Mouse (Mus musculus) hindbrain, embryonic 10.5 days (tissue): Measurements from ENCODE around the gene Rpa1. TPM values are rescaled to one million over a fixed set of nuclear protein-coding genes. Genes with fewer than 3 reads are reported as not detected.
"Not testable (repeated sequence)": the region's sequence is repeated elsewhere in the genome, so short reads cannot be mapped to it uniquely, and the experiment has no call there.

Experiments used
- DNase-seq: peaks from one replicate; pipeline ENCODE4 v3.0.0-alpha.2; 2017; ENCODE audit warnings: low spot score
- H3K27ac ChIP-seq: fragments of 300-500 bp; sonication (generic); 2 replicates; pipeline ENCODE4 v1.5.1; 2016; ENCODE audit warnings: mild to moderate bottlenecking, moderate library complexity
- H3K27me3 ChIP-seq: fragments of 300-500 bp; sonication (generic); 2 replicates; pipeline ENCODE4 v1.6.1; 2016; ENCODE audit warnings: mild to moderate bottlenecking; ENCODE audit not compliant: poor library complexity, insufficient read depth, severe bottlenecking
- H3K36me3 ChIP-seq: fragments of 300-500 bp; sonication (generic); 2 replicates; pipeline ENCODE4 v1.6.1; 2016; ENCODE audit warnings: mild to moderate bottlenecking, moderate library complexity
- H3K4me1 ChIP-seq: fragments of 300-500 bp; sonication (generic); replicated peaks from 2 replicates; pipeline ENCODE4 v1.6.1; 2016; ENCODE audit warnings: mild to moderate bottlenecking
- H3K4me3 ChIP-seq: fragments of 300-500 bp; sonication (generic); 2 replicates; pipeline ENCODE4 v1.5.1; 2016; ENCODE audit warnings: mild to moderate bottlenecking, moderate library complexity
- H3K9me3 ChIP-seq: fragments of 300-500 bp; sonication (generic); 2 replicates; pipeline ENCODE4 v1.6.1; 2016; ENCODE audit warnings: mild to moderate bottlenecking, moderate library complexity
- WGBS: fragments of 180-500 bp; shearing (Covaris S2); methylation state at CpG from one replicate; pipeline ENCODE4 v1.1.7; 2016; 5-methylcytosine and 5-hydroxymethylcytosine counted together
- polyA plus RNA-seq: library from polyadenylated mRNA; unstranded; fragments of >200 nt; fragmentation: Nextera tagmentation; extraction: Ambion mirVana; gene quantifications from 2 replicates; pipeline ENCODE4 v1.2.1, GENCODE M21; 2016

Gene Rpa1
- polyA plus RNA-seq, result 136 and 178 TPM in 2 replicates

DNA sequence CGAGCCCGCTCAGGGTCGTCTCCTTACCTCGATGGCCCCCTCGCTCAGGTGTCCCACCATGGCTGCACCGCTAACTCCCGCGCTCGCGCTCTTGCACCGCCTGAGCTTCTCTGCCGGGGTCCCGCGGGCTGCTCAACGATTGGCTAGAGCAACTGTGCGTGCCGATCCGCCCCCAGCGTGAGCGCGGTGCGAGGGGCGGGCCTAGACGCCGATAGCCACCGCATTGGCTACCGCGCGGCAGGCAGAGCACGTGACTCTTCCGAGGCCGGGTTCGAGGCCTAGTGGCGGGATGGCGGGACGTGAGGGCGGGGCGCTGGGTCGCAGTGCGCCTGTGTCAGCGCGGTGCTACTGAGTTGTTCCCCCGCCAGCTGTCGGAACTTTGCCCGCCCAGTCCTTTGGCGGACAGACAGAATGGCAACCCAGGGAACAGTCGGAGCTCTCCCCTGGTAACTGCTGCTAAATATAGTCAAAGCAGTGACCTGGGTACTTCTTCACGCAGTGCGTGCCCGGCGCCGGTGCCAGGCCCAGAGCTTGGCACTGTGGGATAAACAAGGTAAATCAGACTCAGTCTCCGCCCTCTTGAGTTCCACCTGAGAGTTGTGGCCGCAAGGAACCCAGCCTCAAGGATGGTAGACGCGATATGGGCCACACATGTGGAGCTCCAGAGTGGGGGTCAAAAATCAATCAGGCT is at the start of gene Rpa1, which contains the start of gene Smyd4:
Gene Rpa1 (minus strand): TSS at position 126 of the 691 bp plus-strand sequence.
Gene Smyd4 (plus strand): TSS at position 235 of the 691 bp plus-strand sequence.
- Histone ChIP-seq H3K27me3 (no peaks in the 10 kb centered on the region), H3K9me3 (no peaks in the 10 kb centered on the region), H3K4me1 (peaks cover 26% of the 10 kb centered on the region), H3K27ac (peak within 1 kb of the TSS; percentile 90), H3K36me3 (peaks cover 12% of the 10 kb centered on the region), H3K4me3 (peak within 1 kb of the TSS; percentile 86)
- WGBS, result under 1% methylated on average over 56 of the region's 56 CpGs
- peak; percentile 97 for DNase-seq

DNA sequence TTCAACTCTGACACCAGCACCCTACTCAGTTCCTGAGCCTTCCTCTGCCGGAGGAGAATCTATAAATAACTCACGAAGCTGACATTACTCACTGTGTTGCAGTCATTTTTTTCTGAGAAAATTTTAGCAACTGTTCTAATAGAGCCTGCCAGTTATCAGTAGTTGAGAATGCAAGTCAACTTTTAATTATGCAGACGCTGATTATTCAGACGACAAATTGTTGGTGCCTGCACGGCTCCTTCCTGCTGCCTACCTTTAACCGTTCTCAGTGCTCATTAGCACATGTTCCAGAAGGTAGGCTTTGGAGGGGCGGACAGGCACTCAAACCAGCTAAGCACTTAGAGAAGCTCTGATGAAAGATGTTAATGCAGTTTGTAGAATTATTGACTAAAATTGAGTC is 49.3 kb upstream of the Rpa1 start:
- H3K27ac ChIP-seq, result no peak overlapping the region
- H3K4me1 ChIP-seq, result no peaks in the 10 kb centered on the region
- WGBS, result 90% methylated on average over 7 of the region's 7 CpGs
- H3K36me3 ChIP-seq, result peaks cover 4% of the 10 kb centered on the region; the same call in 1 of the 2 replicates
- no peaks in the 10 kb centered on the region for H3K27me3 ChIP-seq
- H3K4me3 ChIP-seq, result no peak overlapping the region
- no peak for DNase-seq
- no peaks in the 10 kb centered on the region for H3K9me3 ChIP-seq

- H3K36me3 ChIP-seq, result peaks cover 4% of the 10 kb centered on the region; the same call in 1 of the 2 replicates
- no peak overlapping the region for H3K27ac ChIP-seq
- no peak for DNase-seq
- H3K4me3 ChIP-seq, result no peak overlapping the region
- no peaks in the 10 kb centered on the region for H3K9me3 ChIP-seq
- no peaks in the 10 kb centered on the region for H3K27me3 ChIP-seq
- 89% methylated on average over 1 of the region's 1 CpGs for WGBS
- H3K4me1 ChIP-seq, result no peaks in the 10 kb centered on the region
These were observed 47.5 kb upstream of the Rpa1 start for GRCm38 (mm10) chr11:75395611-75396010.

- not testable (repeated sequence) for H3K4me3 ChIP-seq, DNase-seq, H3K9me3 ChIP-seq, H3K4me1 ChIP-seq, H3K36me3 ChIP-seq, H3K27ac ChIP-seq, H3K27me3 ChIP-seq
- WGBS, result 68% methylated on average over 3 of the region's 3 CpGs
These were observed 35.4 kb upstream of the Rpa1 start for GRCm38 (mm10) chr11:75383529-75383928.

DNA sequence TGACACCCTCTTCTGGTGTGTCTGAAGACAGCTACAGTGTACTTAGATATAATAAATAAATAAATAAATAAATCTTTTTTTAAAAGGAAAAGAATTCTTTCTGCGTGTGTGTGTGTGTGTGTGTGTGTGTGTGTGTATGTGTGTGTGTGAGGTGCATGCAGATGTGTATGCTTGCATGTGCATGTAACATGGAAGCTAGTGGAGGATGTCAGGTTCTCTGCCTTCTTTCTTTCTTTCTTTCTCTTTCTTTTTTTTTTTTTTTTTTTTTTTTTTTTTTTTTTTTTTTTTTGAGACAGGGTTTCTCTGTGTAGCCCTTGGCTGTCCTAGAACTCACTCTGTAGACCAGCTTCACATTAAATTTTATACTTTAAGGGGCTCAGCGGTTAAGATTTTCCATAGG is 30.7 kb upstream of the Rpa1 start:
- H3K27me3 ChIP-seq, H3K4me3 ChIP-seq, H3K36me3 ChIP-seq, H3K9me3 ChIP-seq, H3K4me1 ChIP-seq, DNase-seq, H3K27ac ChIP-seq: not testable (repeated sequence)
- WGBS, result 91% methylated on average over 2 of the region's 2 CpGs

- H3K9me3 ChIP-seq, result no peaks in the 10 kb centered on the region
- no peaks in the 10 kb centered on the region for H3K27me3 ChIP-seq
- H3K27ac ChIP-seq, result no peak overlapping the region
- 84% methylated on average over 1 of the region's 1 CpGs for WGBS
- H3K36me3 ChIP-seq, result no peaks in the 10 kb centered on the region
- H3K4me1 ChIP-seq, result no peaks in the 10 kb centered on the region
- DNase-seq, result no peak
- no peak overlapping the region for H3K4me3 ChIP-seq
These were observed 29.0 kb upstream of the Rpa1 start for GRCm38 (mm10) chr11:75377125-75377524.

DNA sequence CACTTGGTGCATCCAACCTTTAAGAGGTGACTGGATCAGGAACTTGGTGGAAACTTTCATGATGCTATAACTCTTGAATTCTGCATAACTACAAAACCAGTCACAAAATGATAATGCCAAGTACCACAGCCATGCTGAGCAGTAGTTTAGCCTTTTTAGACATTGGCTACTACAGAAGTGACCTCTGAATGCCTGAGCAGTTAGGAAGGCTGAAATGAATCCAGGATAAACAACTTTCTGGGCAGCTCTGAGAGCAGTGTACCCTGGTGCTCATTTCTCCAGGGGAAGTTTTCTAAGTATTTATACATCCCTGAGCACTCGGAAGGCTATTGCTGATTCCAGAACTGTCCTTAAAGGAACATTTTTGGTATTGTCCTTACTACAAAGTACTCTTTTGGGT is 7.4 kb upstream of the Rpa1 start:
- Histone ChIP-seq H3K27ac (no peak overlapping the region), H3K27me3 (no peaks in the 10 kb centered on the region), H3K36me3 (peaks cover 21% of the 10 kb centered on the region; the same call in 1 of the 2 replicates), H3K9me3 (no peaks in the 10 kb centered on the region), H3K4me3 (no peak overlapping the region), H3K4me1 (no peaks in the 10 kb centered on the region)
- no peak for DNase-seq
- 93% methylated on average over 1 of the region's 1 CpGs for WGBS

DNA sequence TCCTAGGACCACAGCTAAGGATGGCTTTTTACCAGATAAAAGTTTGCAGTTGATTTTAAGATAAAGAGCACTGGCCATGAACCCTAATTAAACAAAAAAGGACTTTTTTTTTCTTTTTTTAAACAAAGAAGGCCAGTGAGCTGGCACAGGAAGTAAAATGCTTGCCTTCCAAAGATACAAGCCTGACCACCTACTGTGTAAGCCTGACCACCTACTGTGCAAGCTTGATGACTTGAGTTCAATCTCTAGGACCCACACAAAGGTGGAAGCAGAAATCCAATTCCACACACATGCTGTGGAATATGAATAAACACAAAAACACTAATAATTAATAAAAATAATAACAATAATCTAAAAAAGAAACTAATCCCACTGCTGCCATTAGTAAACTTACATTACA is 3.1 kb upstream of the Rpa1 start:
- H3K27ac ChIP-seq, result no peak overlapping the region
- H3K27me3 ChIP-seq, result no peaks in the 10 kb centered on the region
- peaks cover 26% of the 10 kb centered on the region for H3K4me1 ChIP-seq
- peaks cover 17% of the 10 kb centered on the region; the same call in 1 of the 2 replicates for H3K36me3 ChIP-seq
- H3K4me3 ChIP-seq, result no peak overlapping the region
- H3K9me3 ChIP-seq, result no peaks in the 10 kb centered on the region
- no peak for DNase-seq

- Histone ChIP-seq H3K27ac (peak overlapping the region; percentile 90), H3K27me3 (no peaks in the 10 kb centered on the region), H3K36me3 (peaks cover 15% of the 10 kb centered on the region; the same call in 1 of the 2 replicates), H3K9me3 (no peaks in the 10 kb centered on the region), H3K4me1 (peaks cover 26% of the 10 kb centered on the region), H3K4me3 (peak overlapping the region; percentile 86)
- WGBS, result 51% methylated on average over 10 of the region's 10 CpGs
- no peak for DNase-seq
These were observed 752 bp upstream of the Rpa1 start for GRCm38 (mm10) chr11:75348890-75349261.

DNA sequence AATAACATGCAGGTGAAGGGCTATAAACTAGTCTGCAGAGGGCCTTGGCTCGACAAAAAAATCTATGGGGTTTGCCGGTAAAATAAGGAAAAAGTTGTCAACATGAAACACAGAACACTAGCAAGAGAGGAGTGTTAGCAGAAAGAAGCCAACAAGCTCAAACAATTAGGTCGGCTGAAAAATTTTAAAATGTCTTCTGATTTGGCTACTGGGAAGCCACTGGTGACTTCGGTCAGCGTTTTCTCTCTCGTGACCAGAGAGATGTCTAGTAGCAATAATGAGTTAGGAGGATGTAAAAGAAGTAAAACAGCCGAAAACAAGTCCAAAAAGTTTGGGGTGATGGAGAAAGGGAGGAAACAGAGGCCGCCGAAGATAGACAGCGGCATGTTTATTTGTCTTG is 528 bp downstream of the Rpa1 start:
- 3% methylated on average over 10 of the region's 10 CpGs for WGBS

GRCm38 (mm10) chr11:75347188-75347585 is 937 bp downstream of the Rpa1 start:
- peaks cover 26% of the 10 kb centered on the region for H3K4me1 ChIP-seq
- 55% methylated on average over 10 of the region's 10 CpGs for WGBS
- H3K27ac ChIP-seq, result 0 out of 2 replicates have a peak overlapping the region, but pooled peaks have one; percentile 90
- H3K36me3 ChIP-seq, result peaks cover 11% of the 10 kb centered on the region; the same call in 1 of the 2 replicates
- no peak for DNase-seq
- peak overlapping the region; percentile 86 for H3K4me3 ChIP-seq
- H3K9me3 ChIP-seq, result no peaks in the 10 kb centered on the region
- no peaks in the 10 kb centered on the region for H3K27me3 ChIP-seq

More for the DNA sequence above, 528 bp downstream of the Rpa1 start:
- peak overlapping the region; percentile 86 for H3K4me3 ChIP-seq
- H3K36me3 ChIP-seq, result peaks cover 14% of the 10 kb centered on the region
- H3K4me1 ChIP-seq, result peaks cover 26% of the 10 kb centered on the region
- peak overlapping the region; percentile 90 for H3K27ac ChIP-seq
- DNase-seq, result no peak
- no peaks in the 10 kb centered on the region for H3K9me3 ChIP-seq
- H3K27me3 ChIP-seq, result no peaks in the 10 kb centered on the region

- WGBS, result 68% methylated on average over 4 of the region's 4 CpGs
- Histone ChIP-seq H3K36me3 (peaks cover 16% of the 10 kb centered on the region), H3K4me3 (peak overlapping the region; percentile 86), H3K27ac (no peak overlapping the region), H3K9me3 (no peaks in the 10 kb centered on the region), H3K4me1 (peaks cover 26% of the 10 kb centered on the region), H3K27me3 (no peaks in the 10 kb centered on the region)
- no peak for DNase-seq
These were observed 1.5 kb downstream of the Rpa1 start for GRCm38 (mm10) chr11:75346556-75347187.

DNA sequence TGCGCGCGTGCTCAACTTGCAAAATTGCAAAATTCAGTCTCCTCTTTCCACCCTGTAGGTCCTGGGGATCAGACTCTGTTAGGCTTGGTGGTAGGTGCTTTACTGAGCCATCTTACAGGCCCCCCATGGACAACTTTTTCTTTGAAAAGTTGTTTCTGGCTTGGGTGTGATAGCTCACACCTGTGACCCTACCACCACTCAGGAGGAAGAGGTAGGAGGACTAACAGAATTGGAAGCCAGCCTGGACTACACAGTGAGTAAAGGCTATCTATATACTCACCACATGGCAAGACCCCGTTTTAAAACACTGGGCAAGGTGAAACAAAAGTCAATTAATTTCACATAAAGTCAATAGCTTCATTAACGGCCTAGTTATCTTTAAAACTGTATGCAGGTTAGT is 3.4 kb downstream of the Rpa1 start:
- peaks cover 35% of the 10 kb centered on the region for H3K36me3 ChIP-seq
- H3K27ac ChIP-seq, result no peak overlapping the region
- no peak overlapping the region for H3K4me3 ChIP-seq
- no peaks in the 10 kb centered on the region for H3K27me3 ChIP-seq
- no peak for DNase-seq
- peaks cover 26% of the 10 kb centered on the region for H3K4me1 ChIP-seq
- 94% methylated on average over 5 of the region's 5 CpGs for WGBS
- no peaks in the 10 kb centered on the region for H3K9me3 ChIP-seq
